In the genomic region with DNA sequence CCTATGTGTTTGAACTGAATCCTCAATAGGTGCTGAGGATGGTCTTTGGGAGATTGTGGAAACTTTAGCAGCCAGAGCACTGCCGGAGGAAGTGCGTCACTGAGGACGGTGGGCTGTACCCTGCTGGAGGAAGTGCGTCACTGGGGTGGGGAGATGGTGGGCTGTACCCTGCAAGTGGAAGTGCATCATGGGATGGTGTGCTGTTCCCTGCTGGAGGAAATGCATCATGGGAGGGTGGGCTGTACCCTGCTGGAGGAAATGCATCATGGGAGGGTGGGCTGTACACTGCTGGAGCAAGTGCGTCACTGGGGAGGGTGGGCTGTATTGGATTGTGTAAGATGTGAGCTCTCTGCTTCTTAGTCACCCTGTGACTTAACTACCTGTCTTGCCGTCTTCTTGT, we compare ENCODE assay signal across 8 mouse cellular contexts. TPM values are rescaled to one million over a fixed set of nuclear protein-coding genes. Genes with fewer than 3 reads are reported as not detected.
A peak's percentile ranks its signal among the peaks of the same experiment; 100 is the strongest.
DNase-seq lines count a peak whose midpoint lies in the region; ATAC-seq and TF ChIP-seq lines count a peak whose summit lies in the region.

No protein-coding gene starts in this region.

- peak; percentile 8 to 11 for DNase-seq in kidney, postnatal 36 days
- no peak for DNase-seq in kidney, adult 11 months
- peak; percentile 67 for DNase-seq in embryo, embryonic 11 days
- DNase-seq in layer of hippocampus, adult 8-10 months (ENCODE audit: low spot score in 2 of 2) = peak; percentile 35 to 46
- peak; percentile 43 for DNase-seq in lung, embryonic 14.5 days
- no peak for DNase-seq in gastrocnemius, adult 8-10 months (ENCODE audit: low spot score in 2 of 2)

- peak; percentile 10; the same call in 1 of the 2 replicates for TF ChIP-seq CTCF in lung, embryonic 14.5 days (IDR thresholded peaks at IDR 0.05; ENCODE audit: low read depth)

- H3K36me3 ChIP-seq in heart, embryonic 11.5 days (ENCODE audit: control insufficient read depth, insufficient read depth, low read length) = no peaks in the 10 kb centered on the region
- H3K36me3 ChIP-seq in lung, embryonic 14.5 days (ENCODE audit: insufficient read depth) = no peaks in the 10 kb centered on the region
- H3K36me3 ChIP-seq in neural tube, embryonic 14.5 days (ENCODE audit: control insufficient read depth, insufficient read depth, low read length) = no peaks in the 10 kb centered on the region

- H3K27me3 ChIP-seq in heart, embryonic 11.5 days (ENCODE audit: control insufficient read depth, insufficient read depth, low read length) = no peaks in the 10 kb centered on the region
- H3K27me3 ChIP-seq in lung, embryonic 14.5 days (ENCODE audit: insufficient read depth, low read length) = no peaks in the 10 kb centered on the region
- no peaks in the 10 kb centered on the region for H3K27me3 ChIP-seq in neural tube, embryonic 14.5 days (ENCODE audit: control insufficient read depth, insufficient read depth, low read length)

- peak overlapping the region; percentile 46 for H3K4me2 ChIP-seq in heart, embryonic 11.5 days
- H3K4me2 ChIP-seq in lung, embryonic 14.5 days = no peak overlapping the region
- H3K4me2 ChIP-seq in neural tube, embryonic 14.5 days (ENCODE audit: low read depth, low read length) = no peak overlapping the region

- H3K9ac ChIP-seq in heart, embryonic 11.5 days (ENCODE audit: low read depth, low read length) = no peak overlapping the region
- H3K9ac ChIP-seq in lung, embryonic 14.5 days = no peak overlapping the region
- no peak overlapping the region for H3K9ac ChIP-seq in neural tube, embryonic 14.5 days (replicated peaks; ENCODE audit: low read depth, low read length)

- H3K9me3 ChIP-seq in heart, embryonic 11.5 days (replicated peaks; ENCODE audit: control insufficient read depth, low read length) = no peaks in the 10 kb centered on the region
- no peaks in the 10 kb centered on the region; the same call in 1 of the 2 replicates for H3K9me3 ChIP-seq in lung, embryonic 14.5 days (ENCODE audit: low read depth, low read length)
- H3K9me3 ChIP-seq in neural tube, embryonic 14.5 days (ENCODE audit: control insufficient read depth, low read length) = no peaks in the 10 kb centered on the region

- ATAC-seq in heart, embryonic 11.5 days (replicated peaks; ENCODE audit: insufficient number of reproducible peaks, low FRiP score, low TSS enrichment) = peak; percentile 87
- peak; percentile 47 for ATAC-seq in lung, embryonic 14.5 days (ENCODE audit: insufficient read depth)
- ATAC-seq in neural tube, embryonic 14.5 days (ENCODE audit: low read depth) = peak; percentile 78

- 36% methylated on average over 6 of the region's 6 CpGs for WGBS in heart, embryonic 11.5 days (ENCODE audit: insufficient replicate concordance)
- 57% methylated on average over 6 of the region's 6 CpGs for WGBS in lung, embryonic 14.5 days
- 66% methylated on average over 6 of the region's 6 CpGs for WGBS in neural tube, embryonic 14.5 days

- 0 out of 2 replicates have a peak overlapping the region, but pooled peaks have one; percentile 35 for H3K27ac ChIP-seq in heart, embryonic 11.5 days (ENCODE audit: low read depth, low read length)
- H3K27ac ChIP-seq in lung, embryonic 14.5 days (ENCODE audit: low read depth) = no peak overlapping the region
- H3K27ac ChIP-seq in neural tube, embryonic 14.5 days (ENCODE audit: low read depth, low read length) = no peak overlapping the region

- H3K4me3 ChIP-seq in heart, embryonic 11.5 days (ENCODE audit: low read depth, low read length) = peak overlapping the region; percentile 21
- no peak overlapping the region for H3K4me3 ChIP-seq in lung, embryonic 14.5 days (ENCODE audit: low read depth, low read length)
- no peak overlapping the region for H3K4me3 ChIP-seq in neural tube, embryonic 14.5 days (ENCODE audit: low read depth, low read length)

- H3K4me1 ChIP-seq in heart, embryonic 11.5 days (ENCODE audit: control insufficient read depth, insufficient read depth, low read length) = peaks cover 5% of the 10 kb centered on the region; the same call in 1 of the 2 replicates
- no peaks in the 10 kb centered on the region for H3K4me1 ChIP-seq in lung, embryonic 14.5 days (ENCODE audit: insufficient read depth)
- H3K4me1 ChIP-seq in neural tube, embryonic 14.5 days (ENCODE audit: control insufficient read depth, insufficient read depth, low read length) = no peaks in the 10 kb centered on the region

RNA-seq across cellular contexts. Expression of a gene that starts 25.5 kb away (rescaled TPM):
- polyA plus RNA-seq in heart, embryonic 11.5 days (2014; fragmentation: Nextera tagmentation; extraction: Ambion mirVana) = 19.2 and 23.2 TPM in 2 replicates
- total RNA-seq in layer of hippocampus, adult 8-10 months (2022) = 10 to 100 TPM; 14.5 to 20.1 (median 16.6) TPM
- 31.9 and 32.4 TPM in 2 replicates for polyA plus RNA-seq in lung, embryonic 14.5 days (2014; fragmentation: Nextera tagmentation; extraction: Ambion mirVana)
- polyA plus RNA-seq in neural tube, embryonic 14.5 days (2014; fragmentation: Nextera tagmentation; extraction: Ambion mirVana) = 24.5 and 25.5 TPM in 2 replicates
- total RNA-seq in gastrocnemius, adult 8-10 months (2022) = 10 to 100 TPM in 1 of 4 experiments, 1 to 10 TPM in 3; 6.8 to 10.1 (median 7.4) TPM

Comparison
In these comparisons a context has a peak if more than half of its experiments do, and no peak if none do; other contexts are left out.
1. DNase-seq: peak in kidney, postnatal 36 days (2 of 2), embryo, embryonic 11 days (single experiment), layer of hippocampus, adult 8-10 months (2 of 2) and lung, embryonic 14.5 days (single experiment); none in kidney, adult 11 months (single experiment) and gastrocnemius, adult 8-10 months (0 of 2).
2. Peak in every context shown above with its lines, with median percentiles within 50 percentile points of each other: ATAC-seq.